Mouse (Mus musculus) ovary, postnatal 10 days (tissue): ENCODE results near the gene Tmem14a.
"Not testable (repeated sequence)": the region's sequence is repeated elsewhere in the genome, so short reads cannot be mapped to it uniquely, and the experiment has no call there.

Experiments used
- DNase-seq: peaks from one replicate; pipeline ENCODE4 v3.0.0; 2022; ENCODE audit warnings: low spot score

Gene Tmem14a

DNA sequence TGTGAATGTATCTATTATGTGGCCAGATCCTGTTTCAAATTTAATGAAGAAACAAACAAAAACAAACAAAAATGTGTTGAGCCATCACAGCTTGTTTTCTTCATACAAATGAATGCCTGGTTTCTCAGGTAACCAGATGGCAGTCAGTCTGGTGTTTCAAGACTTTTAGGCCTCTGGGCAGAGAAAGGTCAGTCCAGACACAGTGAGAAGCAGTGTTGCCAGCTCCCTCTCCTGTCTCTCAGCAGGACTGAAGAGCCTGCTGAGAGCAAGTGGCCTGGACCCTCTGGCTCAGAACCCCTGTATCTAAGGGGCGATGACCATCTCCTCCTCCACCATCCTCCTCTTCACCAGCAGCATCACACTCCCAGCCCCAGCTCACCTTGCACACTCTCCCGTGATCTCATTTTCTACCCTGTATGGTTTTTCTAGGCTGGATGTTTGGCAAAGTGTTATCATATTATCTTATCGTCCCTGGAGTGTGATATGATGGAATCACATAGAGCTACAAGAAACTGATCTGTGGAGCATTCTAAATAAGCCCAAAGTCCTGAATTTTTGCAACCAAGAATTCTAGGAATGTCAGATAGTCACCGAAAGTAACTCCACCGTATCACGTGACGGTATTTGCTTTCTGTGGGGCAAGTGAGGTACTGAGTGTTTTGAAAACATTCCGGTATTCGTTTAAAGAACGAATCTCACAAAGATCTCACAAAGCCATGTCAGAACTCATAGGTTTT lies 34.4 kb downstream of the Tmem14a start:
- DNase-seq, result no peak

DNA sequence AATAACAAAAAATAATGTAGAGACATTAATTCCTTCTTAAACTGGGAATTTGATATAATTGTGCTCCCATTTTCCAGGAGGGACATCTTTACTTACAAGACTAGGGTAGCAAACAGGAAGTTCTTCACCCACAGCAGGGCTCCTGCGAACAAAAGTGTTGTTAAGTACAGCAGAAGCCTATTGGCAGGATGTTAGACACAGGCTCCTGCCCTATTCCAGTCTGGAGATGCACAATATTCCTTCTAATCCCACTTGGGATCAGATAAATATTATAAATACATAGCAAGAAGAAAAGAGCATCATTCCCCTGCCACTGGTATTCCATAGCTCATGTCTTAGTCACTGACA lies 34.9 kb downstream of the Tmem14a start:
- no peak for DNase-seq

DNA sequence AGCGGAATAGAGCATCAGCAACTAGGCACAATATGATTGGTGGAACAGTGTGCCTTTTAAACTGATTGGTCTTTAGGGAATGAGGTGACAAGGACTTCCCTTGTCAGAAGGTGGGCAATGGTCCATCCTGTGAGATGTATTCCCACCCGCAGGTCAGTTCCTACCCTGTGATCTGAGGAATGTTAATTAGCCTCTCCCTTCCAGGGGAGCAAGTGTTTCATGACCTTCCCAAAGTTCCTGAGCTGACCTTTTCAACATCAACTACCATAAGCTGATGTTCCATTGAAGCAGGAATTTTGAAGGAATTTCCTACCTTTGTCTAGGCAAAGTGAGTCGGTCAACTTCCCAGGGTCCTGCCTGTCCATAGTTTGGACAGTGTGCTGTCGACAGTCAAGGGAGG lies 35.5 kb downstream of the Tmem14a start:
- no peak for DNase-seq

DNA sequence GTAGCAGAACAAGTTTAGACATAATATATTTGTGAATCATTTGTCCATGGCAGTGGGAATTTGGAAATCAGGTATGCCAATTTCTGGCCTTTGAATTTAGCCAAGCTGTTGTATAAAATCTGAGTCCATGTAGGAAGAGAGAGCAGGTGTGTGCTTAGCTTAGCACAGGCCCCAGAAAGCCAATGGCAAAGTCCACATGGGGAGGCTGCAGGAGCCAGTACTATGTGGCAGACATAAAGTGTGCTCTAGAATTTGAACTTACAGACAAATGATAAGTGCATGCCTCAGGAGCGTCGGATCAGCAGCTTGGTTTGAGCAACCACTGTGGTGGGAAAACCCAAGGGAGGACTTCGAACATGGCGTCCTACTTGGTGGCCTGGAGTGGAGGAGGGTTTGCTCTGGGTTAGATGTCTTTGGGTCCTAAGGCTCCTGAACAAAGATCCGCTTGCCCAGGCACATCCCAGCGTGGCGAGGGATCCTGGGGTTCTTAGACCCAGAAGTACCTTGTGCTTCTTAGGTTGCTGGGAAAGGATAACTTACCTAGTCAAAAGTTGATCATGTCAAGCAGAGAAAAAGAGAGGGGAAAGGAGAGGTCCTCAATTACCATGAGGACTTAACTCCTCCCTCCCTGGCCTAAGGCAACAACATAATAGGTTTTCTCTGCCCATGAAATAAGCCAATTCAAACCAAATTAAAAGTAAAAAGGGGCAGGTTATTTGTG lies 37.4 kb downstream of the Tmem14a start:
- no peak for DNase-seq

DNA sequence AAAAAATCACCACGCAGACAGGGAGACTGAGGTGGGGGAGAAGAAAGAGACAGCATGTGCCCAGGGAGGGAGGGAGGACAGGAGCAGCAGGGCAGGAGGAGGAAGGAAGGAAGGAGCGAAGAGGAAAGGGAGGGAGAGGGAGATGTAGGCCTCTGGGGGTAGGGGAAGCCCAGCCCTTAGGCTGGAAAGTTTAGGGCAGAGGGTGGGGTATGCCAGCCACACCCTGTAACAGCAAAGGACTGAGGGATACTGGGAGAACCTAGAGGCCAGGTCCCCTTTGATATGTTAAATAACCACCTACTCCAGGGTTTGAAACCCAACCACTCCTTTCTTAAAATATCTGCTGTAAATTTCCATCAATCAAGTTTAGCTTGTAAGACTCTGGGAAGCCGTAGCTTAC lies 38.0 kb downstream of the Tmem14a start:
- DNase-seq, result no peak

DNA sequence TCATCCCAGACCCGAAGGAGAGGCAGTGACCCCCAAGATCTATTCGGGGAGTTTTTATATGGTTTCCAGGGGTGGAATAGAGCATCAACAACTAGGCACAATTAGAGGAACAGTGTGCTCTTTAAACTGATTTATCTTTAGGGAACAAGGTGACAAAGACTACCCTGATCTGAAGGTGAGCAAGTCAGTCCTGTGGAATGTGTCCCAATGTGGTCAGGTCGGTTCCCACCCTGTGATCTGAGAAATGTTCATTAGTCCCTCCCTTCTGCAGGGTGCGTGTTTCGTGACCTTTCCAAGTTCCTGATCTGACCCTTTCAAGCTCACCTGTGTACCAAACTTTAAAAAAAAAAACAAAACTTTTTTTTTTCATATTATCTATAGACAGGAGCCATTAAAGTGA lies 38.5 kb downstream of the Tmem14a start:
- no peak for DNase-seq

DNA sequence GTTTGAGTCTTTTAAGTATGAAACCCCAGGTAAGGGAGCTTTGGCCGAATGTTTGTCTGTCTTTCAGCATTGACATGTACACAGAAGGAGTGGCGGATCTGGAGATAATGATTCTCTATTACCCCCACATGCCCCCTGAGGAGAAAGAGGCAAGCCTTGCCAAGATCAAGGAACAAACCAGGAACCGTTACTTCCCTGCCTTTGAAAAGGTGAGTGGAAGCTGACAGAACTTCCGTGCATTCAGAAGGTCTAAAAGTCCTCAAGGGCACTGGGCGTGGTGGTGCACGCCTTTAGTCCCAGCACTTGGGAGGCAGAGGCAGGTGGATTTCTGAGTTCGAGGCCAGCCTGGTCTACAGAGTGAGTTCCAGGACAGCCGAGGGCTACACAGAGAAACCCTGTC lies 41.6 kb downstream of the Tmem14a start:
- not testable (repeated sequence) for DNase-seq

DNA sequence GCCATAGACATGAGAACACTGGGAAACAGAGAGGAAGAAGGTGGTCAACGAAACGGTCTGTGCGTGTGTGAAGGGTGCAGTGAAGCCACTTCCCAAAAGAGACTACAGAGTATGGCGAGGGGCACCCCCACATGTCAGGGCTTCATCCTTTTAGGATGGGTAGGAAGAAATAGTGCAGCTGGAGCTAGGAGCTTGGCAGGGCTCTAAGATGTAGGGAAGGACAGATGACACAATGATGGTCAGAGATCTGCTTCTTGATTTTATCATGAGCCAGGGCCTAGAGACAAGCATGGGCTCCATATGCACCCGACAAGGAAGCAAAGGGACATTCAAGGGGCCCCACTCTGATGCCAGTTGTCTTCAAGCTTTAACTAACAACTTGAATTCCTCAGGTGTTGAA lies 44.0 kb downstream of the Tmem14a start:
- no peak for DNase-seq

DNA sequence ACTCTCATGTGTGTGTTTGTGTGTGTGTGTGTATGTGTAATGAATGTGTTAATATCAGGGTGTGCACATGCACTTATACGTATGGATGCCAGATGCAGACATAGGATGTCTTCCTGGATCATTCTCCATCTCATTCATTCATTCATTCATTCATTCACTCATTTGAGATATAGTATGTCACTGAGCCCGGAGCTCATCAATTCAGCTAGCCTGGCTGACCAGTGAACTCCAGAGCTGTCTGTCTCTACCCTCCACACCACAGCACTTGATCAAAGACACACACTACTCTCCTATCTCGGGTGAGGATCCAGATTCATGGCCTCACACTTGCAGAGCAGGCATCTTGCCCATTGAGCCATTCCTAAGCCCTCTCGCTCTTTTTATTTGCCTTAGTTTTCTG lies 45.6 kb downstream of the Tmem14a start:
- DNase-seq, result no peak

DNA sequence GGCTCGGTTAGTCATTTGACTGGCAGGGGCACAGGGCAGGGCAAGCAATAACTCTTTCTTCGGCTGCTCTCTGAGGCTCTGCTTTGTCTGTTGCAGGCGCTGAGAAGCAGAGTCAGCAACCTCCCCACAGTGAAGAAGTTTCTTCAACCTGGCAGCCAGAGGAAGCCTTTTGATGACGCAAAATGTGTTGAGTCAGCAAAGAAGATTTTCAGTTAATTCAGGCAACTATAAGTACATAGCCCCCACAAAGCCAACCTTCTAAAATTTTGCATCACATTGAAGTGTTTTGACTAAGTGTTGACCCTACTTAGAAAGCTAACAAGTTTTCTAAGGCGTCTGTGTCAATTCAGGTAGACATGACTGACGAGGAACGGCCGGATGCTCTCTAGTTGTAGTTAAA lies 46.4 kb downstream of the Tmem14a start:
- no peak for DNase-seq

- no peak for DNase-seq
Observed at GRCm38 (mm10) chr1:21266766-21267165, 48.4 kb downstream of the Tmem14a start.

- DNase-seq, result not testable (repeated sequence)
Observed at GRCm38 (mm10) chr1:21267466-21267865, 49.1 kb downstream of the Tmem14a start.

DNA sequence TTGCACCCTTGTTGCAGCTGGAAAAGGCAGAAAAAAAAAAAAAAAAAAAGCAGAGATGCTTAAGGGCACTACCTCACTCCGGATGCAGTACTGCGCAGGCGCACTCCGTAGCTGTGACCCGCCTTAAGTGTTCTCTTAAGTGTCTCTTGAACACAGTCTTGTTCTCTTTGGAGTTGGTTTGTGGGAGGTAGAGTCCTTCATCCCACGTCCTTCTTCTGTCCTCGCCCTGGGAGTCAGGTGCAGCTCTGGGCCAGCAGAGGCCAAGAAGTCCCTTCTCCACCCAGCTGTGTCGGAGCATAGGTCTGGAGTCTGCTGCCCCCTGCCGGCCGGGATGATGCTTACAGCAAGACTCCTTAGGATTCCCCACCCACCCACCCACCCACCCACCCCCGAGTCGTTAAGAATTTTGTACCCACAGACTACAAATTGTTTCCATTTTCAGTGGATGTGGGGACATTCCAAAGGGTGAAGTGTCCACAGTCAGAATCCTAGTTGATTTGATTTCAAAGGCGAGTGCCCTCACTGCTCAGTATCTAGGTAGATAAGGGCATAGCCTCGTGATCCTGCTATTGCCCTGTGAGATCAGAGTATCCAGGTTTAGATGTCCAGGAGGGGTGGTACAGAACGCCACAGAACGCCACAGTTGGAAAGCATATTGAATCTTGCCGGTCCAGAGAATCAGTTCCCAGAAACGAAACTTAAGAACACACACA lies 53.1 kb downstream of the Tmem14a start:
- DNase-seq, result peak; percentile 60

- DNase-seq, result no peak
Observed at GRCm38 (mm10) chr1:21272056-21272431, 53.7 kb downstream of the Tmem14a start.

- DNase-seq, result no peak
Observed at GRCm38 (mm10) chr1:21273091-21273490, 54.7 kb downstream of the Tmem14a start.

DNA sequence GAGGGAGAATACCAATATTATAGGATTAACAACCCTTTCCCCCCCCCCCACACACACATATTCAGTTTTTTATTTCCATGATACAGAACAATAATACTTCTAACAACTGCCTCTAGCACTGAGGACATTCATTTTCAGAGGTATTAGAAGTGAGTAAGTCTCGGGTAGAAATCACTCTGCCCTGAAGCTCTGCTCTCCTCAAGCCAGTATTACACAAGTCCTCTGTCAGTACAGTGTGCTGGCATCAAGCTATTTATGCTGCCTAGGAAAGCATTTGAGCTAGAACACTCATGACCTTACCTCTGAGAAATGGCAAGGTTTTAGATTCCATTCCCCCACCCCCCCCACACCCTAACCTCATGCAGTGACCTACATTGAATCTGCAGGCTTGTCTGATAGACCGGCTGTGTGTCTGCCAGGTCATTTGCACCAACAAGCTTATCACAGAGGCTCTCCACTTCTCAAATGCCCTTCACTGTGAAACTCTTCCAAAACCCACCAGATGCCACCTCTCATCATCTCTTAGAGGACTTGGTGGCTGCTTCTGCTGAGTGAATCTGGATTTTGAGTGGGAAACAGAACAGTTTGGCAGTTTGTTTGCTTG lies 56.2 kb downstream of the Tmem14a start:
- no peak for DNase-seq

GRCm38 (mm10) chr1:21275366-21275765 lies 57.0 kb downstream of the Tmem14a start:
- not testable (repeated sequence) for DNase-seq

GRCm38 (mm10) chr1:21276158-21276557 lies 57.8 kb downstream of the Tmem14a start:
- not testable (repeated sequence) for DNase-seq
